8 mouse cellular contexts compared by ENCODE assay signal in the genomic region with DNA sequence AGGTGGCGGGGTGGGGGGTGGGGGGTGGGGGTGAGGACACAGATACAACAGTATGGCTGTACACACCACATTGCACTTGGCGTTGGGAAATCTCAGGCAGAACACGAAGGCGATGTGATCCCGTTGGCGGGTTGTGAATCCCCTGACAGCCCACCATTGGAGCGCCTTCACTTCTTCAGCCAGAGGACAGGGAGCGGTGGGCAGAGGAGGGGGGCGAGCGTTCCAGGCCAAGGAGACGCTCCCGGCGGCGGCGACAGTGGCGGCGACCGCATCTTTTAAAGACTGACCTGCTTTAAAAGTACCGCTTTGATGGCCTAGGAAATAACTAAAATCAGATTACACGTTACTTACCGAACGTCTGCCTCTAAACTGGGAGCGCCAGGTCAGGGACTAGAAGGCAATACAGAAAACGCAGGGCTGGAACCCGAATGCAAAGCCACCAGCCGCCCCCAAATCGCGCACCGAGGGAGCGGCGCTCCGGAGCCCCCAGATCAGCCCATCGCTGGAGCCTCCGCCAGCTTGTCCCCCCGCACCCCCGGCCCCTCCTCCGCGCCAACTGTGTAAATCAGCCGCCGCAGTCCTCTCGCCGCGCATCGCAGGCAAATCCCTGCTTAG. TPM values are rescaled to one million over a fixed set of nuclear protein-coding genes. Genes with fewer than 3 reads are reported as not detected.
DNase-seq lines count a peak whose midpoint lies in the region; ATAC-seq lines count a peak whose summit lies in the region.

Gene Slitrk3 (minus strand): TSS at position 607 of the 615 bp plus-strand sequence.

- peaks cover 11% of the 10 kb centered on the region for H3K4me1 ChIP-seq in heart, embryonic 13.5 days
- no peaks in the 10 kb centered on the region for H3K4me1 ChIP-seq in limb, embryonic 11.5 days (ENCODE audit: control insufficient read depth, insufficient read depth, low read length)

- no peaks in the 10 kb centered on the region for H3K9me3 ChIP-seq in heart, embryonic 13.5 days
- H3K9me3 ChIP-seq in limb, embryonic 11.5 days (ENCODE audit: control insufficient read depth, low read length), result no peaks in the 10 kb centered on the region

- intact Hi-C loops in heart, postnatal 14 days (cut with DNase I), result no loop called here

- H3K4me2 ChIP-seq in heart, embryonic 13.5 days, result peak within 1 kb of the TSS; percentile 95
- peak within 1 kb of the TSS; percentile 89 for H3K4me2 ChIP-seq in limb, embryonic 11.5 days (ENCODE audit: low read depth, severe bottlenecking)

- no peak for DNase-seq in heart, postnatal 14 days
- DNase-seq in cerebellum, adult 9-11 months, result peak; percentile 44
- DNase-seq in frontal cortex, postnatal 36 days (ENCODE audit: low spot score in 2 of 2), result peak; percentile 66 to 70
- peak; percentile 45 for DNase-seq in limb, embryonic 11.5 days (ENCODE audit: low spot score)
- DNase-seq in retina, embryonic 14.5 days (ENCODE audit: low spot score), result peak; percentile 59
- DNase-seq in thymus, adult 18-20 months, result no peak

- H3K36me3 ChIP-seq in heart, embryonic 13.5 days, result no peaks in the 10 kb centered on the region
- no peaks in the 10 kb centered on the region for H3K36me3 ChIP-seq in limb, embryonic 11.5 days (ENCODE audit: control insufficient read depth, insufficient read depth, low read length)

- H3K9ac ChIP-seq in heart, embryonic 13.5 days, result peak within 1 kb of the TSS; percentile 71
- 0 out of 2 replicates have a peak within 1 kb of the TSS, but pooled peaks have one; percentile 12 for H3K9ac ChIP-seq in limb, embryonic 11.5 days (ENCODE audit: low read length)

- peaks cover 71% of the 10 kb centered on the region for H3K27me3 ChIP-seq in heart, embryonic 13.5 days (replicated peaks)
- peaks cover 43% of the 10 kb centered on the region for H3K27me3 ChIP-seq in limb, embryonic 11.5 days (ENCODE audit: control insufficient read depth, insufficient read depth, low read length)

- WGBS in heart, embryonic 13.5 days, result under 1% methylated on average over 43 of the region's 44 CpGs
- under 1% methylated on average over 40 of the region's 44 CpGs for WGBS in limb, embryonic 11.5 days

- no peak for ATAC-seq in heart, embryonic 13.5 days (ENCODE audit: extremely low read depth, insufficient number of reproducible peaks, low FRiP score, low TSS enrichment)
- ATAC-seq in limb, embryonic 11.5 days (ENCODE audit: insufficient number of reproducible peaks, low FRiP score, low TSS enrichment, low read depth), result peak; percentile 75
- ATAC-seq in erythroid progenitor cell, adult 5-6 weeks (replicated peaks; ENCODE audit: low FRiP score, poor library complexity, severe bottlenecking), result no peak

- no peak within 1 kb of the TSS for H3K27ac ChIP-seq in heart, embryonic 13.5 days (replicated peaks)
- no peak within 1 kb of the TSS for H3K27ac ChIP-seq in limb, embryonic 11.5 days (replicated peaks; ENCODE audit: low read depth, low read length)

- peak within 1 kb of the TSS; percentile 63 for H3K4me3 ChIP-seq in heart, embryonic 13.5 days
- H3K4me3 ChIP-seq in limb, embryonic 11.5 days (ENCODE audit: low read depth, low read length), result peak within 1 kb of the TSS; percentile 39

RNA-seq across cellular contexts. Expression of gene Slitrk3, which starts in this region (rescaled TPM):
- 0.27 and 0.28 TPM in 2 replicates for polyA plus RNA-seq in heart, embryonic 13.5 days (2015; fragmentation: Nextera tagmentation; extraction: Ambion mirVana)
- total RNA-seq in heart, postnatal 14 days (2021), result not detected
- 0.12 TPM in 1 of 2 replicates, not detected in the other for polyA plus RNA-seq in limb, embryonic 11.5 days (2014; fragmentation: Nextera tagmentation; extraction: Ambion mirVana)
- total RNA-seq in erythroid progenitor cell, adult 5-6 weeks (2015; ENCODE audit: low replicate concordance), result not detected in 2 replicates
- not detected in 2 replicates for total RNA-seq in erythroid progenitor cell, adult 5-6 weeks (2017; ENCODE audit: low replicate concordance)

Comparison
In these comparisons a context has a peak if more than half of its experiments do, and no peak if none do; other contexts are left out.
1. Peak in DNase-seq, ATAC-seq, H3K4me3 ChIP-seq, H3K9ac ChIP-seq and H3K4me2 ChIP-seq in limb, embryonic 11.5 days; RNA of the gene not detected or under 1 TPM.
2. DNase-seq: peak in cerebellum, adult 9-11 months (single experiment), frontal cortex, postnatal 36 days (2 of 2) and retina, embryonic 14.5 days (single experiment); none in heart, postnatal 14 days (0 of 2) and thymus, adult 18-20 months (0 of 2).